Mouse (Mus musculus) granulocyte monocyte progenitor cell, adult 5-6 weeks (primary cell): ENCODE data around the gene Srrt. TPM values are rescaled to one million over a fixed set of nuclear protein-coding genes. Genes with fewer than 3 reads are reported as not detected.

Experiments
- ATAC-seq: replicated peaks from 2 replicates; pipeline ENCODE4 v1.8.0; 2016; ENCODE audit warnings: mild to moderate bottlenecking, moderate TSS enrichment, inconsistent platforms; ENCODE audit not compliant: poor library complexity, severe bottlenecking
- total RNA-seq, 2 experiments: library from RNA; stranded (forward) in 1 of 2; stranded (reverse) in 1 of 2; fragments of 200-712, 200-1000 nt in 1 of 2; fragments of >200 nt in 1 of 2; fragmentation: Nextera tagmentation in 1 of 2; gene quantifications; 2 replicates each; pipeline ENCODE4 v1.2.3; 2014 to 2017

The Srrt gene
- total RNA-seq, 2 experiments from 2014 or later, result 238 to 278 TPM

GRCm38 (mm10) chr5:137304165-137304564, 3.3 kb downstream of the Srrt start:
- ATAC-seq, result no peak

- no peak for ATAC-seq
Observed at GRCm38 (mm10) chr5:137303609-137304008, 3.9 kb downstream of the Srrt start.

- ATAC-seq, result no peak
Observed at GRCm38 (mm10) chr5:137301253-137301652, 6.2 kb downstream of the Srrt start.

- ATAC-seq, result no peak
Observed at GRCm38 (mm10) chr5:137299240-137299639, 8.2 kb downstream of the Srrt start.

- ATAC-seq, result no peak
Observed at GRCm38 (mm10) chr5:137297126-137297525, 10.3 kb downstream of the Srrt start.

GRCm38 (mm10) chr5:137295712-137296111, 11.8 kb downstream of the Srrt start:
- ATAC-seq, result no peak

- ATAC-seq, result no peak
Observed at GRCm38 (mm10) chr5:137295296-137295695, 12.2 kb downstream of the Srrt start.

GRCm38 (mm10) chr5:137294744-137295093, 12.8 kb downstream of the Srrt start:
- peak; percentile 6 for ATAC-seq

GRCm38 (mm10) chr5:137293839-137294743, 13.4 kb downstream of the Srrt start, which contains the start of gene Ufsp1:
Gene Ufsp1 (plus strand): TSS chr5:137294629.
- ATAC-seq, result peak; percentile 86

GRCm38 (mm10) chr5:137293282-137293681, 14.2 kb downstream of the Srrt start:
- ATAC-seq, result peak; percentile 62

GRCm38 (mm10) chr5:137291381-137291926, 16.0 kb downstream of the Srrt start:
- ATAC-seq, result no peak

GRCm38 (mm10) chr5:137290677-137291076, 16.8 kb downstream of the Srrt start:
- ATAC-seq, result peak; percentile 23

- no peak for ATAC-seq
Observed at GRCm38 (mm10) chr5:137289591-137290365, 17.7 kb downstream of the Srrt start.

- ATAC-seq, result no peak
Observed at GRCm38 (mm10) chr5:137288999-137289470, 18.4 kb downstream of the Srrt start.

- no peak for ATAC-seq
Observed at GRCm38 (mm10) chr5:137287953-137288743, 19.3 kb downstream of the Srrt start.

- no peak for ATAC-seq
Observed at GRCm38 (mm10) chr5:137287032-137287952, 20.2 kb downstream of the Srrt start, which contains the start of gene Ache. Gene Ache (plus strand): TSS chr5:137287519.

- peak; percentile 82 for ATAC-seq
Observed at GRCm38 (mm10) chr5:137286655-137287031, 20.8 kb downstream of the Srrt start.

GRCm38 (mm10) chr5:137285986-137286385, 21.5 kb downstream of the Srrt start:
- no peak for ATAC-seq

- 0 out of 2 replicates have a peak, but pooled peaks have one; percentile 23 for ATAC-seq
Observed at GRCm38 (mm10) chr5:137285045-137285444, 22.4 kb downstream of the Srrt start.
